Mouse (Mus musculus) layer of hippocampus, postnatal 36 days (tissue): ENCODE results near the gene Jak3. TPM values are rescaled to one million over a fixed set of nuclear protein-coding genes. Genes with fewer than 3 reads are reported as not detected.
A peak's percentile ranks its signal among the peaks of the same experiment; 100 is the strongest.

Experiments
- DNase-seq, 2 experiments: peaks; one replicate each; pipeline ENCODE4 v3.0.0; 2022
- total RNA-seq, 2 experiments: library from RNA; stranded (reverse); gene quantifications; 2 replicates each; pipeline ENCODE4 v1.2.3; 2021

Gene Jak3
- 1 to 10 TPM; 5.2 TPM for total RNA-seq

GRCm38 (mm10) chr8:71676020-71676741 is at the start of gene Jak3:
TSS of gene Jak3 (plus strand) at chr8:71676296.
- DNase-seq: peak; percentile 49 to 57

GRCm38 (mm10) chr8:71626753-71627152 is 49.3 kb upstream of the Jak3 start:
- DNase-seq: no peak

- no peak for DNase-seq
Measured at GRCm38 (mm10) chr8:71627265-71628099, 48.6 kb upstream of the Jak3 start.

GRCm38 (mm10) chr8:71628396-71629095 is 47.5 kb upstream of the Jak3 start:
- no peak for DNase-seq

GRCm38 (mm10) chr8:71629096-71629697 is 46.9 kb upstream of the Jak3 start:
- DNase-seq: peak; percentile 88

- peak in 1 of 2 experiments; percentile 34 for DNase-seq
Measured at GRCm38 (mm10) chr8:71629781-71630212, 46.3 kb upstream of the Jak3 start.

- no peak for DNase-seq
Measured at GRCm38 (mm10) chr8:71630761-71631160, 45.3 kb upstream of the Jak3 start.

GRCm38 (mm10) chr8:71631897-71632296 is 44.2 kb upstream of the Jak3 start:
- no peak for DNase-seq

- no peak for DNase-seq
Measured at GRCm38 (mm10) chr8:71633164-71633563, 42.9 kb upstream of the Jak3 start.

- no peak for DNase-seq
Measured at GRCm38 (mm10) chr8:71633981-71634667, 42.0 kb upstream of the Jak3 start.

- DNase-seq: no peak
Measured at GRCm38 (mm10) chr8:71637149-71638095, 38.7 kb upstream of the Jak3 start.

- no peak for DNase-seq
Measured at GRCm38 (mm10) chr8:71638321-71638720, 37.8 kb upstream of the Jak3 start.

- no peak for DNase-seq
Measured at GRCm38 (mm10) chr8:71639318-71639717, 36.8 kb upstream of the Jak3 start.

GRCm38 (mm10) chr8:71645510-71645909 is 30.6 kb upstream of the Jak3 start:
- no peak for DNase-seq

- no peak for DNase-seq
Measured at GRCm38 (mm10) chr8:71654600-71654999, 21.5 kb upstream of the Jak3 start.

- DNase-seq: no peak
Measured at GRCm38 (mm10) chr8:71657816-71658215, 18.3 kb upstream of the Jak3 start.

- no peak for DNase-seq
Measured at GRCm38 (mm10) chr8:71658515-71659049, 17.5 kb upstream of the Jak3 start.

GRCm38 (mm10) chr8:71659751-71660150 is 16.3 kb upstream of the Jak3 start:
- no peak for DNase-seq

GRCm38 (mm10) chr8:71660325-71661120 is 15.6 kb upstream of the Jak3 start:
- peak; percentile 84 for DNase-seq
